Mouse (Mus musculus): Measurements from ENCODE around the gene P4hb. TPM values are rescaled to one million over a fixed set of nuclear protein-coding genes. Genes with fewer than 3 reads are reported as not detected.
A peak's percentile ranks its signal among the peaks of the same experiment; 100 is the strongest.

The P4hb gene
- 372 and 394 TPM in 2 replicates for polyA plus RNA-seq (2012; rRNA removed)

- DNase-seq (ENCODE audit: low read depth) = peak; percentile 93
These were observed at the start of gene P4hb for GRCm38 (mm10) chr11:120572752-120573584. Gene P4hb (minus strand): TSS chr11:120573253.

- no peak for DNase-seq (ENCODE audit: low read depth)
These were observed 49.8 kb upstream of the P4hb start for GRCm38 (mm10) chr11:120622805-120623204.

GRCm38 (mm10) chr11:120620195-120620594 is 47.1 kb upstream of the P4hb start:
- DNase-seq (ENCODE audit: low read depth) = no peak

GRCm38 (mm10) chr11:120618619-120619535 is 45.8 kb upstream of the P4hb start:
- DNase-seq (ENCODE audit: low read depth) = no peak

GRCm38 (mm10) chr11:120617519-120618112 is 44.6 kb upstream of the P4hb start, which contains the start of gene Pcyt2:
Gene Pcyt2 (minus strand): TSS chr11:120617936.
- DNase-seq (ENCODE audit: low read depth) = no peak

- no peak for DNase-seq (ENCODE audit: low read depth)
These were observed 43.7 kb upstream of the P4hb start for GRCm38 (mm10) chr11:120616617-120617294.

GRCm38 (mm10) chr11:120615606-120616203 is 42.7 kb upstream of the P4hb start:
- DNase-seq (ENCODE audit: low read depth) = no peak

- DNase-seq (ENCODE audit: low read depth) = no peak
These were observed 42.1 kb upstream of the P4hb start for GRCm38 (mm10) chr11:120615167-120615566.

GRCm38 (mm10) chr11:120613976-120614375 is 40.9 kb upstream of the P4hb start:
- no peak for DNase-seq (ENCODE audit: low read depth)

GRCm38 (mm10) chr11:120613481-120613972 is 40.5 kb upstream of the P4hb start:
- no peak for DNase-seq (ENCODE audit: low read depth)

- no peak for DNase-seq (ENCODE audit: low read depth)
These were observed 39.7 kb upstream of the P4hb start for GRCm38 (mm10) chr11:120612763-120613162.

- DNase-seq (ENCODE audit: low read depth) = no peak
These were observed 37.5 kb upstream of the P4hb start for GRCm38 (mm10) chr11:120610477-120611046.

- no peak for DNase-seq (ENCODE audit: low read depth)
These were observed 36.2 kb upstream of the P4hb start for GRCm38 (mm10) chr11:120609250-120609649.

- no peak for DNase-seq (ENCODE audit: low read depth)
These were observed 35.4 kb upstream of the P4hb start, which contains the start of gene Npb for GRCm38 (mm10) chr11:120608241-120609034. Gene Npb (plus strand): TSS chr11:120608477.

GRCm38 (mm10) chr11:120606764-120607163 is 33.7 kb upstream of the P4hb start:
- DNase-seq (ENCODE audit: low read depth) = no peak

- DNase-seq (ENCODE audit: low read depth) = no peak
These were observed 32.6 kb upstream of the P4hb start for GRCm38 (mm10) chr11:120605667-120606066.

GRCm38 (mm10) chr11:120603545-120603944 is 30.5 kb upstream of the P4hb start:
- no peak for DNase-seq (ENCODE audit: low read depth)

GRCm38 (mm10) chr11:120600716-120601115 is 27.7 kb upstream of the P4hb start:
- DNase-seq (ENCODE audit: low read depth) = no peak

GRCm38 (mm10) chr11:120598990-120599549 is 26.0 kb upstream of the P4hb start:
- no peak for DNase-seq (ENCODE audit: low read depth)
